Mouse (Mus musculus): ENCODE results near the gene Eif2d.

Gene Eif2d

DNA sequence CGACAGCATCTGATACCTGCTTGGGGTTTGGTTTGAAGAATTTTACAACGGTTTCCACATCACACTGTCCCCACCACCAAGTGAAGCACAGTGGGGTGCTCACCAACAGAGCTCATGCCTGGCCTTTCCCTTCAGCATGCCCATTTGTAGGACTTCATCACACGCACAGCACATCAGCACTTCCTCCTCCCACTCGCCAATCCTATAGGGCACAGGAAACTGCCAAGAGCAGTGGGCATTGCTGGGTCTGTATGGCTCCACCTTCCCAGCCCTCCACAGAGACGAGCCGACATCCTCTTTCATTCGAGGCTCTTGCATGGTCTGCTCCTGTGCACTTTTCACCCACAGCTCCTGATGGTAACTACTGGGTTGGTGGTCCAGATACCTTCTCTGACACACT lies 30.2 kb downstream of the Eif2d start:
- in situ Hi-C loops (cut with MboI; ENCODE audit: low sequenced_read_pairs) = loop anchor here (5.0 kb wide), 1 partner anchor 74 kb away; no protein-coding TSS in a partner anchor

DNA sequence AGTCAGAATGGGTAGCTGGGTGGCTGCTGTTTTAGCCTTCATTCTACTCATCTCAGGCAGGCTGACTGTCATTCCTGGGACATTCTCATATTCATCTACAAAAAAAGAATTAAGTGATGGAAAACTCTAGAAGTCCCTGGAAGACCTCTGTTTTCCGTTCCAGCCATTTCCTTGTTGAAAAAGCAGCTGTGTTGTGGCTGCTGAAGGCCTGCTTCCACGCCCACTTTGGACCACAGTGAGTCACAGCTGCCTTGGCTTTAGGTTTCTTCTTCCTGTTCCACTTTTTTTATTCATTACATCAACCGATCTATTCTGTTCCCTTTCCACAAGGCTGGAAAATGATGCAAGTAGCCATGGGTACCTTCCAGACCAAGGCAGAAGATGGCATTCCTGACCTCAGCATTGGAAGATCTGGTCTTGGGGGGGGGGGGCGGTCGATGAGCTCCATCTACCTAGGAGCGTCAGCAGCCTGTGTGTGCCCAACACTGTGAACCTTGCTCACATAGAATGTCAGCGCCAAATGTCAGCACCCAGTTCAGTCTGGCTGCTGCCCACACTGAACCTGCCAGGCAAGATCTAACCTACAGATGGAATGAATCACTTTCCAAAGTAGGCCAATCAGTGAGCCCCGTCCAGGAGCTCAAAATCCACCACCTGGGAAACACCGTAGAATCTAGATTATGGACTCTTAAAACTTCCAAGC lies 31.4 kb downstream of the Eif2d start:
- in situ Hi-C loops (cut with MboI; ENCODE audit: low sequenced_read_pairs) = loop anchor here (5.0 kb wide), 1 partner anchor 73 kb away; no protein-coding TSS in a partner anchor

DNA sequence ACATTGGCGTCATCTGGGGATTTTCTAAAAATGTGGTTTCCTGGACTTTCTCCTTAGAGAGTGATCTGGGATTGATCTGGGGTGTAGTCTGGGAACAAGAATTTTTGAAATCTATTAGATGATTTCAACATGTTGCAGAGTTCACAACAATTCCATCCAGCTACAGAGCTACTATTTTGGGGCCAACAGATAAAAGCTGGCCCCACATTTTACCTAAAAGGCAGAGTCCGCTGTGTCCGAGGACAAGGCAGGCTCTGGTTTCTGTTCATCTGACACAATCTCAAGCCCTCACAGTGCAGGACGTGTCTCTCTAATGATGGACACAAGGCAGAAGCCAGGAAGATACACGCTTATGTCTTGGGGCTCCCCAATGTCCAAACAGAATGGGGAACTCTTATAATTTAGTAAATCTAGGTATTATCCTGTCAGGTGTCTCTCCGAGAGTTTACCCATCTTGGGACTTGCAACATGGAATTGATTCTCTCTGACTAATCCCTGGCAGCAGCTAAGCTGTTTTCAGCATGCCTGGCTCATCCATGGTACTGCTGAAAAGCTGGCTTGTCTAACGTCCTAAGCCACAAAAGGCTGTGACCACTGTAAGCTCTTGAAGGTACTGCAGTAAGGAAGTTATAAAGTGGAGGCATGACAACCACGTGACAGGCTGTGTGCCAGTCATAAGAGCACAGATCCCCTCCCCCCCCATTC lies 32.1 kb downstream of the Eif2d start:
- in situ Hi-C loops (cut with MboI; ENCODE audit: low sequenced_read_pairs) = loop anchor here (5.0 kb wide), 1 partner anchor 72 kb away; no protein-coding TSS in a partner anchor

DNA sequence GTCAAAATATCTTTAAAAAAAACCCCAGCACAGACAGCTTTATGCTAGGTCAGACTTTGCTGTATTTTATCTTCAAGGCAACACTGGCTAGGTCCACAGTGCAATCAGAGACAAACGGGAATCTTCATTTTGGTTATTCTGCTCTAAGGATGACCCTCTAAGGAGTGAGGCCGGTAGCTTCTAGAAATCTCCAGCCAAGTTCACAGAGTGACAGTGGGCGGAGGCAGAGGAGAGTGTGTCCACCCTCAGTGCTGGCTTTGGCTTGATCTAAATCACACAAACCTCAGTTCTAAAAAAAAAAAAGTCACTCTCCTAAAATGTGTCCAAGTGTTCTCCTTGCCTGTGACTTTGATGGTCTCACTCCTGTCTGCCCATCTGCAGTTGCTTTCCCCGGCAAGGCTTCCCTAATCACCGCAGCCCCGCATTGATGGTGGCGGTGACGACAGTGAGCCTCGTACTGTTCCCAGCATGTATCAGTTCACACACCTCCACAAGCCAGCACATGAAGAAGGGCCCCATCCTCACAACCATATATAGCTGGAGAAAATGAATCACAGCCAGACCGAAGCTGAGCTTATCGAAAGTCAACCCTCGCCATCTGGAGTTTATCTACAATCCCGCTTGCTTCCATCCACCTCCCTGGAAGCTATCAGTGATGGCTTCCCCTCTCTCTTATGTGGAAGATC lies 33.0 kb downstream of the Eif2d start:
- in situ Hi-C loops (cut with MboI; ENCODE audit: low sequenced_read_pairs) = no loop called here

DNA sequence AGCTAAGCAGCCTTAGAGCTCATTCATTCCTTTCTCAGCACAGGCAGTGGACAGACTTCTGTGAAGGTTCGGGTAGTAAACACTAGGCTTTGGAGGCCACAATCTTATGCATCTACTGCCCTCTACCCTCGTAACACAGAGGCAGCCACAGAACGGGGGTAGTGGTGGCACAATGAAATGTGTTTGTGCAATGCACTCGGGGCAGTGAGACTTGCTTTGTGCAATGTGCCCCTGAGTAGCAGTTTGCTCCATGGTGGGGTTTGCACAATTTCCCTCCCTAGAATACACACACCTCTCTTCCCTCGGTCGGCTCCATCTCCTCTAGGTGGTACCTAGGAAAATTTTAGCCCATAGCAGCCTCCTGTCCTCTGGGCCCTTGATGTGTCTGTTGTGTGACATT lies 34.0 kb downstream of the Eif2d start:
- in situ Hi-C loops (cut with MboI; ENCODE audit: low sequenced_read_pairs) = no loop called here

DNA sequence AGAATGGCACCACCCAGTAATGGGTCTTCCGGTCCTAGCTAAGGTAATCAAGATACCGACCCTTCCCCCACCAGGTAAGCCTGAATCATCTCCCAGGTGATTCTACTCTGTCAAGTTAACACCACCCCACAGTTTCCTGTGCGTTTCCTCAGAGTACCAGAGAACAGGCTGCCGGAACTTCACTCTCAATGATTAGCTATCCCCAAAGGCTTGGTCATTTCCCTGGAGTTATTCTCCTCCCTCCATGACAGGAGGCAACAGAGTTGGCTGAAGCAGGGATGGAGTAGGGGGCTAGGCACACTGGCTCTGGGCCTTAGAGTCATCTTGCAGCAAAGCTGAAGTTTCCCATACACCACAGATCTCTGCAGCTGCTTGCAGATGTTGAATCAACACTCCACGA lies 34.9 kb downstream of the Eif2d start:
- in situ Hi-C loops (cut with MboI; ENCODE audit: low sequenced_read_pairs) = no loop called here

DNA sequence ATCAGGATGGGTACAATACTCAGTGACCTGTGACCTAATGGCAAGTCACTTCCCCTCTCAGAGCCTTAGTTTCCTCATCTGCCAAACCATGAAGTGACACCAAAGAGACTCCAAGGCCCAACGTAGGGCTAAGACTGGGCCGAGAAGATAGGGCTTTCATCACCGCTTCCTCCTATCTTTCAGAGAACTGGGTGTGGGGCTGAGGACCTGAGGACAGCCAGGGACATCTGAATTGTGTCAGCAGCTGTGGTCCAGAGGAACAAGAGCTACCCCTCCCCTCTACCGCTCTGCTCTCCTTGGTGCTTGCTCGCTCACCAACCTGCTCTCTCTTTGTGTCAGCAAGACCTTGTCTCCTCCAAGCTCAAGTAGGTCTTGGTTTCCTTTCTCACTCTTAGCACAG lies 35.7 kb downstream of the Eif2d start:
- in situ Hi-C loops (cut with MboI; ENCODE audit: low sequenced_read_pairs) = no loop called here

DNA sequence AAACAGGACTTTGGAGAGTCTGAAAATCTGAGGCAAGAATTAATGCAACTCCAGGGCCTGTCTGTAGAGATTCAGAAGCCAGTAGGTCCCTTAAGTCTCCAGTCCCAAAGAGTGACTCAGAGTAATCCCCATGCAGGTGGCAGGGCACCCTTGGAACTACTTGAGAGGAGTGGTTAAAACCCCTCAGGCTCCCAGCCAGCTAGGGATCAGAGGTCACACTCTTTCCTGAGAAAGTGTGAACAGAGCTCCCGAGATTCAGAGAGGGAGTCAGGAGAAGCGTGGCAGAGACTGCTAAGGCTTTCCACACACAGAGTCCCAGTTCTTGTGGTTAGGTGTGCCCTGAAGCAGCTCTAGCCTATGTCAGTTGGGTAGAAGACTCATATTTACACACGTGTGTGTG lies 40.8 kb downstream of the Eif2d start:
- in situ Hi-C loops (cut with MboI; ENCODE audit: low sequenced_read_pairs) = no loop called here

DNA sequence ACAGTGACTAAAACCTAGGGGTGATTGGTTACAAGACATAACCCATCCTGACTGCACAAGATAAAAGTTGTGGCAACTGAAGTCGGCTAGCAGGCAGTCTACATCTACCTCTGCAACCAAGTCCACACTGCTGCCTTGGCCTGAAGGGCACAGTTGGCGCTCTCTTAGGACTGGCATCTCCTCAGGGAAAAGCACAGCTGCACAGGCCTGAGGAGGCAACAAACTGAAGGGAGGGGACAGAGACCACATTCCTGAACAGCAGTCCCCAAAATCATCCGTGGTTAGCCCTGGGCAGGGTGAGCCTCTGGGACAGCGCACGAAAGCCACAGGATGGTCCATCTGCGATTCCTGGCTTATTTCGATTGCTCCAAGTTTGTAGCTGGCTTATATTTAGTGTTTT lies 42.7 kb downstream of the Eif2d start:
- in situ Hi-C loops (cut with MboI; ENCODE audit: low sequenced_read_pairs) = no loop called here

DNA sequence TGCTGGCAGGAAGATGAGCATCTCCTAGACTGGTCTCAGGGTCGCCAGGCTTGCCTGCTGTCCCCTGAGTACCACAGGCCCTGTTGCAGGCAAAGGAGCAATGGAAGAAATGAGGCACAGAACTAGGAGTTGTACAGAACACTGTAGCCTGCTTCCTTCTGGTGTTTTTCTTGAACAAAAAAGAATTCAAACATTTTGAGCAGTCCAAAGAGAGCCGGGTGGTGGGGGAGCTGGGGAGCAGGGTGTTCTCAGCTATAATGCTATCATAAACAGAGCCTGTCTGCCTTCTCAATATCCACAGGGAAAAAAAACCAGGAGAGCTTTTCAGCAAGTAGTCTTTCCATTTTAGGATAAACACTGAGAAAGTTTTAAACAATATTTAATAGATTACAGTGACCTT lies 43.1 kb downstream of the Eif2d start:
- in situ Hi-C loops (cut with MboI; ENCODE audit: low sequenced_read_pairs) = no loop called here

DNA sequence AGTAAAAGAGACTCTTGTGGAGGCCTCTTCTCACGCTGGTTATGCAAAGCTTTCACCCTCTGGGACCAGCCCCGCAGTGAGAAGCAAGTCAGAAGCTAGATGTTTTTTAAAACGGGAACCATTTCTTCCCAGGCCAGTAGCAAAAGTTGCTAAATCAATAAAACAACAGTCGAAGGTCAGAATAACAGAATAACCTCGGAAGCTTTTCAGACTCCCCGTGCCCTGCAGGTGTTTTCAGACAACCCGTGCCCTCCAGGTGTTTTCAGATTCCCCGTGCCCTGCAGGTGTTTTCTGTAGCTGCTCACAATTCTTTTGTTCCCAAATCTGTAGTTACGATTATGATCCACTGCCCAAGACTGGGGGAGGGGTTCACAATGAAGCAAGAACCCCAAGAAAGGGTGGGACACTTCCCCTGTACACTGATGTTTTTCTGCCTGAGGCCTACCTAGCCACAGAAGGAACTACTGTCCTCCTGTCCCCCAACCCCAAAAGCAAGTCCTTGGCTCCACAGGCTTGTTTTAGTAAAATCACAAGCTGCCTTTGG lies 45.5 kb downstream of the Eif2d start:
- in situ Hi-C loops (cut with MboI; ENCODE audit: low sequenced_read_pairs) = no loop called here

DNA sequence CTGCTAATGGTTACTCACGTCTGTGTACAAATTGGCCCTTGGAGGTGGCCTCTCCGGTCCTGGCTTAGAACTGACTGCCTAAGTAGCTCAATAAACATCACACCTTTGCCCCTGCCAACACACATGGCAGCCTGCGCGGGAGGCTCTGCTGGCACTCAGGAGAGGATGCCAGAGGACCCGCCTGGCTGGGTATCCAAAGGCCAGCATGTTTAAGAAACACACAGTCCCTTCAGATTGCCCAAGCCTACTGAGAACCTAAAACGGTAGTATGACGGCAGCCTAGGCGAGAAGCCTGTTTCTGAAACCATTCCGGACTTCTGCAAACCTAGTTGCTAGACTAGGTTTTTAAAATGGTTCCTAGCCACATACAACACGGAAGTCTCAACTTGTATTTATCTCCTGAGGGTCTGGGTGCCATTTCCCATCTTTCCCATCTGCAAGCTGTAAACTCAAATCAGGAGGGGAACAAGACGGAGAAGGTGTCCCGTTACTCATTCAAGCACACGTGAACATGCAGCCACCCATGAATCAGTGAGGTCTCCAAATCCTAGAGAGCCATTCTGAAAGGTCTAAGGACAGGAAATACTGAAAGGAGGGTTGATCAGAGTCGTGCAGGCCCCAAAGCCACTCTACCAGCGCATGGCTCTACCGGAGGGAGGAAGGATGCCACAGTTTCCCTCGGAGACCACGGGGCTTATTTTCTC lies 46.3 kb downstream of the Eif2d start:
- in situ Hi-C loops (cut with MboI; ENCODE audit: low sequenced_read_pairs) = no loop called here

DNA sequence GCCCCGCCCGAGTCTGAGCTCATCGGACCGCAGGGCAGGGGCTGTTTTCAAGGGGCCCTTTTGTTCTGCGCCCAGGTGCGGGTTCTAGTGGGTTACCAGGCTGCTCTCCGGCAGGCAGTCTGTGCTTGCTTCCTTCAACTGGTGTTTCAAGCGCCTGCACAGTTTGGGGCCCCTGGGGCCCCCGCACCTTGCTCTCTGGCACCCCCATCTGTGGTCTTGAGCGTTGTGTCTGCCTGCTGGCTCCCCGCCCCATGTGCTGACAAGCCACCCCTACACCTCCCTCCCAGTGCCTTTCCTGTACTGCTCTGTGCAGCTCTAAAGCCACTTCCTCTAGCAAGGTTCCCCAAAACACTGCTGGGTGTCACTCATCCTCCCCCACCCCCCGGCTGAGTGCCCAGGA lies 47.0 kb downstream of the Eif2d start:
- in situ Hi-C loops (cut with MboI; ENCODE audit: low sequenced_read_pairs) = no loop called here

DNA sequence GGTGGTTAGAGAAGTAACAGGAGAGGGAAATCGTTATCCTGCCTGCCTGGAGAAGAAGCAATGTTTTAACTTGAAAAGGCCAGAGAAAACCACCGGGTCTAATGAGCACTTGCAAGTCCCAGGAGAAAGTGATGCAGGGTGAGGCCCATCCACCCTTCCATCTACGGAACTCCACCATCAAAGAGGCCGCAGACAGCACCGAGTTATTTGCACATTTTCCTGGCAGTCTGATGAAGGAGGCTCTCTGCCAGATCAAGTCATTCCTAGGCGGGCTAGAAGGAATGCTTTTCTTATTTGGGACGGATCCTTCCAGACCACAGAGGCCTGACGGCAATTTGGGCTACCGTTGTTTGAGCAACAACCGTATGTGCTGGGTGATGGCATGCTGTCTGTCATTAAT lies 47.6 kb downstream of the Eif2d start:
- in situ Hi-C loops (cut with MboI; ENCODE audit: low sequenced_read_pairs) = no loop called here

DNA sequence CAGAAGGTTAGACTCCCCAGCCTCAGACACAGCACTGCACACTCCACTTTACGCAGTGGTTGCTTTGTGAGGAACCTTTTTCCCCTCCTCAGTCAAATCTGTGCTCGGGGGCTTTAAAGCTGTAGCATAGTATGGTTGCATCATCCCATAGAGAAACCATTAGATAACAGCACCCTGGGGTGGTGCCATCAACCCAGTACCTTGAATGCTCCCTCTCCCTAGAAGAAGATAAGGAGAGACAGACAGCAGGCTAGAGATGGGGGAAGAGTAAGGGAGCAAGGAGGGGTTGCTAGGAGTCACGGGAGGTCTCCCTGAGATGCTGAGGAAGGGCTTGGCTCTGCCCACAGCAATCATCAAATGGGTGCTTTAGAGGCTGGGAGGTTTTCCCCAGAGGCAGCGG lies 48.4 kb downstream of the Eif2d start:
- in situ Hi-C loops (cut with MboI; ENCODE audit: low sequenced_read_pairs) = no loop called here

DNA sequence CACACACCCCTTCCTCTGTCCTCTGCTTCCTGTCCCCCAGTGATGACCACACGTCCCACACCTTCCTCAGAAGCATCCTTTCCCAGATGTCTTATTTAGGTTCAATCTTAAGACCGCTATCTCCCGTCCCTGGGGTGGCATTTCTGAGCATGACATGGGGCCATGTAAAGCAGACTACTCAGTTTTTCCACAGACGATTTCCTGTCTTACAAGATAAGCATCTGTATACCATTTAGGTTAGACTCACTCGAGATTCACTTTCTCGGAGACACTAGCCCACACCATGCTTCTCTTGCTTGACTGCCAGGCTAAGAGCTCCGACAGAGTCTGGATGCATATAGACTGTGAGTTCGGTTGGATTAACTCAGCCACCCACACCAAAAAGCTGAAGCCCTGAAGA lies 51.5 kb downstream of the Eif2d start:
- in situ Hi-C loops (cut with MboI; ENCODE audit: low sequenced_read_pairs) = no loop called here

DNA sequence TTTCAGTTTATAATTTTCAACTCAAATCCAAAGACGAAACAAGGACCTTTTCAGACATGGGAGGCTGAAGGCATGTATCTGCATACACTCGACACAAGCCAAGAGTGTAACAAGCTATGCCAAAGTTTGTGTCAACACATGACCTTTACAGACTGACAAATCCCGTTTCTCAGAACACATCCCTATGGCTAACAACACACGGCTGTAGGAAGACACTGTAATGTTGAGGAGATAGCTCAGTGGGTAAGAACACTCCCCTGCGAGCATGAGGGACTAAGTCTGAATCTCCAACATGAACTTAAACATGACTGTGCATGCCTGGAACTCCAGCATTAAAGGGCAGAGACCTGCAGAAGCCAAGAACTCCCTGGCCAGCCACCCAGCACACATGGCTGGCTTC lies 53.4 kb downstream of the Eif2d start:
- in situ Hi-C loops (cut with MboI; ENCODE audit: low sequenced_read_pairs) = no loop called here

DNA sequence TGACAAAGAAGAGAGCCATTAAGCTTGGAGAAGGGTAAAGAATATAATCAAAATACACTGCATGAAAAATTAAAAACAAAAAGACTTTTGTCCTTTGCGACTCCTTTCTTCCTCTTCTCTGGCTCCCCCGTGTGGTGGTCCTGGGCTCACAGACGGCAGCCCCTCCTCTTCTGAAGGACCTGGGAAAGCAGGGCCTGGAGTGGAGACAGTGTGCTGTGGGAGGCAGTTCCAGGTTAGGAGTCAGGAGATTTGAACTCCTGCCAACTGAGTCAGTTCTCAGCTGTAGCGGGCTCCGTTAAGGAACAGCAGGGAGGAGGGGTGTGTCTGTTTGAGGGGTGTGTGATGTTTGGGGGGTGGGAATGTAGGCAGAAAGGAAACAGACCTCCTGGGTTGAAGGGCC lies 54.5 kb downstream of the Eif2d start:
- in situ Hi-C loops (cut with MboI; ENCODE audit: low sequenced_read_pairs) = no loop called here

DNA sequence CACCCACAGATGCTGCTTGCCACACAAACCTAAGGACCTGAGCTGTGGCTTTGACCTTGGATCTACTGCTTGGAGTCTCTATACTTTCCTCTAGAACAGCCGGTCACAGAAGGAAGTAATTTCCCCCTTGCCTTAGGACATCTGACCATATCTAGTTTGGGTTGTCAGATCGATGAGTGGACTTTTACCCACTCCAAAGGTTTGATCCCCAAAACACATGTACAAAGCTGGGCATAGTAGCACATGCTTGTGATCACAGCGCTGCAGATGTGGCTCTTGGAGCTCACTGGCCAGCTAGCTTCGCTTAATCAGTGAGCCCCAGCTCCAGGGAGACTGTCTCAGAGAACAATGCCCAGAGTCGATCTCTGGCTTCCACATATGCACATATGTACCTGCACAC lies 55.1 kb downstream of the Eif2d start:
- in situ Hi-C loops (cut with MboI; ENCODE audit: low sequenced_read_pairs) = no loop called here

DNA sequence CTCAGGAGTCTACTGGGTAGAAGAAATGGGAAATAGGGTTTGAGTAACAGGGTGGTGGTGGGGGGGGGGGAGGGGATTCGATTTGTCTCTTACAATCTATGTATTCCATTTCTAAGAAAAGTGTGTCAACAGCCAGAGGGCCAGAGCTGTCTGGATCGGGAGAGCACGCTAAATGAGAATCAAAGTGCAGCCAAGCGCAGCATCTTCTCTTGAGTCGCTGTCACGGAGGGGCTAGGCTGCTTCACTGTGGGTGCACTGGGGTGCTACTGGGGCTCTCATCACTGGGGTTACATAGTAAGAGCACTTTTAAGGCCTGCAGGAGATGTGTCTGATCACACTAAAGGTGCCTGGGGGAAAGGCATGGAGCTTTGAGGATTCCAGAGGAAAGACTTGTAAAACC lies 55.8 kb downstream of the Eif2d start:
- in situ Hi-C loops (cut with MboI; ENCODE audit: low sequenced_read_pairs) = no loop called here

DNA sequence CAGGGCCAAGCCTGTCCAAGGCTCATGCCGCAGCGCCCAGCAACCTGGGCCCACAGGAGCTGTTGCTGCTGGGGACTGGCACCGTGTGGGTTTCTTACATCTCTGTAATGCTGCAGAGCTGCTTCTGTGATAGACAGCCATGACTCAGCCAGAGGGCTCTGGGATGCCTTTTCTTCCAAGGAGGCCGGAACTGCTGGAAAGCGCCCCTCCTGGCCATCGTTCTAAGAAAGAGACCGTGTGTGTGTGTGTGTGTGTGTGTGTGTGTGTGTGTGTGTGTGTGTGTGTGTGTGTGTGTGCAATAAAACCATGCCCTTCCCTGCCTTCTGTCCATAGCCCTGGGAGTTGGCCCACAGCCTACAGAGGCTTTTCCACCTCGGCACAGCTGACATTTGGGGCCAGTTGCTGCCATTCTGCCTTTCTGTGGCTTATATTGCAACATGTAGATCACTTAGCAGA lies 57.0 kb downstream of the Eif2d start:
- in situ Hi-C loops (cut with MboI; ENCODE audit: low sequenced_read_pairs) = no loop called here

Measured in CH12F3 (cell line).